Mouse (Mus musculus): ENCODE measurements at regions not wholly inside any gene's neighbourhood (a gene's known extent, or its start where the extent isn't known, plus 50 kb on each side); places are given as distances from the start of the nearest gene placed in this dataset.

GRCm38 (mm10) chr4:131408644-131409043, 429.4 kb downstream of the Ptpru start:
- peaks cover 23% of the 10 kb centered on the region for H3K27me3 ChIP-seq
- H3K27ac ChIP-seq: no peak overlapping the region
- no peak overlapping the region for H3K9ac ChIP-seq
- no peaks in the 10 kb centered on the region for H3K36me3 ChIP-seq
- ATAC-seq (ENCODE audit: insufficient number of reproducible peaks, insufficient read depth, low FRiP score, low TSS enrichment, low read depth): no peak
- 72% methylated on average over 1 of the region's 1 CpGs for WGBS
- H3K4me1 ChIP-seq: peaks cover 29% of the 10 kb centered on the region
- no peaks in the 10 kb centered on the region for H3K9me3 ChIP-seq
- no peak overlapping the region for H3K4me2 ChIP-seq
- no peak overlapping the region for H3K4me3 ChIP-seq

- no peak overlapping the region for H3K4me2 ChIP-seq
- no peak overlapping the region for H3K9ac ChIP-seq
- H3K27me3 ChIP-seq: peaks cover 24% of the 10 kb centered on the region
- ATAC-seq (ENCODE audit: insufficient number of reproducible peaks, insufficient read depth, low FRiP score, low TSS enrichment, low read depth): no peak
- no peak overlapping the region for H3K27ac ChIP-seq
- WGBS: 33% methylated on average over 3 of the region's 3 CpGs
- no peaks in the 10 kb centered on the region for H3K36me3 ChIP-seq
- peaks cover 29% of the 10 kb centered on the region for H3K4me1 ChIP-seq
- no peaks in the 10 kb centered on the region for H3K9me3 ChIP-seq
- H3K4me3 ChIP-seq: no peak overlapping the region
Observed at GRCm38 (mm10) chr4:131409805-131410204, 428.3 kb downstream of the Ptpru start.

- Histone ChIP-seq H3K4me3 (no peak overlapping the region), H3K9me3 (no peaks in the 10 kb centered on the region), H3K27ac (no peak overlapping the region), H3K4me2 (no peak overlapping the region), H3K9ac (no peak overlapping the region), H3K27me3 (peaks cover 24% of the 10 kb centered on the region), H3K36me3 (no peaks in the 10 kb centered on the region), H3K4me1 (peaks cover 11% of the 10 kb centered on the region)
- 49% methylated on average over 4 of the region's 4 CpGs for WGBS
- no peak for ATAC-seq (ENCODE audit: insufficient number of reproducible peaks, insufficient read depth, low FRiP score, low TSS enrichment, low read depth)
Observed at GRCm38 (mm10) chr4:131411936-131412335, 426.2 kb downstream of the Ptpru start.

- H3K27ac ChIP-seq: no peak overlapping the region
- H3K4me3 ChIP-seq: no peak overlapping the region
- no peak overlapping the region for H3K9ac ChIP-seq
- ATAC-seq (ENCODE audit: insufficient number of reproducible peaks, insufficient read depth, low FRiP score, low TSS enrichment, low read depth): no peak
- H3K36me3 ChIP-seq: no peaks in the 10 kb centered on the region
- H3K9me3 ChIP-seq: no peaks in the 10 kb centered on the region
- no peak overlapping the region for H3K4me2 ChIP-seq
- H3K4me1 ChIP-seq: 0 out of 2 replicates have a peak, but pooled peaks cover 2% of the 10 kb centered on the region
- peaks cover 24% of the 10 kb centered on the region for H3K27me3 ChIP-seq
- 72% methylated on average over 6 of the region's 6 CpGs for WGBS
Observed at GRCm38 (mm10) chr4:131413380-131413779, 424.7 kb downstream of the Ptpru start.

- Histone ChIP-seq H3K27ac (no peak overlapping the region), H3K4me3 (no peak overlapping the region), H3K36me3 (no peaks in the 10 kb centered on the region), H3K4me1 (0 out of 2 replicates have a peak, but pooled peaks cover 2% of the 10 kb centered on the region), H3K27me3 (peaks cover 22% of the 10 kb centered on the region), H3K4me2 (no peak overlapping the region), H3K9ac (no peak overlapping the region), H3K9me3 (no peaks in the 10 kb centered on the region)
- WGBS: 78% methylated on average over 5 of the region's 5 CpGs
- ATAC-seq (ENCODE audit: insufficient number of reproducible peaks, insufficient read depth, low FRiP score, low TSS enrichment, low read depth): no peak
Observed at GRCm38 (mm10) chr4:131415453-131415852, 422.6 kb downstream of the Ptpru start.

- no peaks in the 10 kb centered on the region for H3K36me3 ChIP-seq
- 0 out of 2 replicates have a peak, but pooled peaks cover 2% of the 10 kb centered on the region for H3K4me1 ChIP-seq
- no peak overlapping the region for H3K4me2 ChIP-seq
- H3K27ac ChIP-seq: no peak overlapping the region
- 43% methylated on average over 3 of the region's 3 CpGs for WGBS
- H3K9me3 ChIP-seq: no peaks in the 10 kb centered on the region
- H3K9ac ChIP-seq: no peak overlapping the region
- H3K27me3 ChIP-seq: peaks cover 15% of the 10 kb centered on the region; the same call in 1 of the 2 replicates
- no peak for ATAC-seq (ENCODE audit: insufficient number of reproducible peaks, insufficient read depth, low FRiP score, low TSS enrichment, low read depth)
- no peak overlapping the region for H3K4me3 ChIP-seq
Observed at GRCm38 (mm10) chr4:131416209-131416608, 421.9 kb downstream of the Ptpru start.

GRCm38 (mm10) chr4:131417159-131417748, 420.8 kb downstream of the Ptpru start:
- ATAC-seq (ENCODE audit: insufficient number of reproducible peaks, insufficient read depth, low FRiP score, low TSS enrichment, low read depth): no peak
- Histone ChIP-seq H3K36me3 (no peaks in the 10 kb centered on the region), H3K27me3 (peaks cover 5% of the 10 kb centered on the region; the same call in 1 of the 2 replicates), H3K4me2 (no peak overlapping the region), H3K27ac (no peak overlapping the region), H3K4me1 (no peaks in the 10 kb centered on the region), H3K9ac (no peak overlapping the region), H3K9me3 (no peaks in the 10 kb centered on the region), H3K4me3 (no peak overlapping the region)
- 76% methylated on average over 14 of the region's 14 CpGs for WGBS

GRCm38 (mm10) chr4:131425311-131425710, 412.8 kb downstream of the Ptpru start:
- H3K9ac ChIP-seq: no peak overlapping the region
- peaks cover 10% of the 10 kb centered on the region for H3K4me1 ChIP-seq
- no peak overlapping the region for H3K4me3 ChIP-seq
- no peak overlapping the region for H3K4me2 ChIP-seq
- WGBS: 63% methylated on average over 11 of the region's 11 CpGs
- ATAC-seq (ENCODE audit: insufficient number of reproducible peaks, insufficient read depth, low FRiP score, low TSS enrichment, low read depth): no peak
- no peaks in the 10 kb centered on the region for H3K27me3 ChIP-seq
- H3K36me3 ChIP-seq: no peaks in the 10 kb centered on the region
- no peaks in the 10 kb centered on the region for H3K9me3 ChIP-seq
- H3K27ac ChIP-seq: no peak overlapping the region

GRCm38 (mm10) chr4:131427871-131428270, 410.2 kb downstream of the Ptpru start:
- Histone ChIP-seq H3K4me2 (no peak overlapping the region), H3K27me3 (no peaks in the 10 kb centered on the region), H3K36me3 (no peaks in the 10 kb centered on the region), H3K9ac (no peak overlapping the region), H3K4me3 (no peak overlapping the region), H3K27ac (no peak overlapping the region), H3K4me1 (peaks cover 10% of the 10 kb centered on the region), H3K9me3 (no peaks in the 10 kb centered on the region)
- 92% methylated on average over 7 of the region's 7 CpGs for WGBS
- ATAC-seq (ENCODE audit: insufficient number of reproducible peaks, insufficient read depth, low FRiP score, low TSS enrichment, low read depth): no peak

- 56% methylated on average over 11 of the region's 11 CpGs for WGBS
Observed at GRCm38 (mm10) chr4:131429356-131429755, 408.7 kb downstream of the Ptpru start.

GRCm38 (mm10) chr4:131430420-131430819, 407.7 kb downstream of the Ptpru start:
- no peak overlapping the region for H3K27ac ChIP-seq
- WGBS: 86% methylated on average over 1 of the region's 1 CpGs
- no peaks in the 10 kb centered on the region for H3K9me3 ChIP-seq
- H3K36me3 ChIP-seq: no peaks in the 10 kb centered on the region
- H3K4me3 ChIP-seq: no peak overlapping the region
- H3K4me2 ChIP-seq: no peak overlapping the region
- no peak for ATAC-seq (ENCODE audit: insufficient number of reproducible peaks, insufficient read depth, low FRiP score, low TSS enrichment, low read depth)
- H3K4me1 ChIP-seq: peaks cover 19% of the 10 kb centered on the region
- no peak overlapping the region for H3K9ac ChIP-seq
- H3K27me3 ChIP-seq: 0 out of 2 replicates have a peak, but pooled peaks cover 5% of the 10 kb centered on the region

More at GRCm38 (mm10) chr4:131429356-131429755, 408.7 kb downstream of the Ptpru start:
- Histone ChIP-seq H3K9me3 (no peaks in the 10 kb centered on the region), H3K27me3 (0 out of 2 replicates have a peak, but pooled peaks cover 5% of the 10 kb centered on the region), H3K4me2 (no peak overlapping the region), H3K4me1 (peaks cover 10% of the 10 kb centered on the region), H3K4me3 (no peak overlapping the region), H3K36me3 (no peaks in the 10 kb centered on the region), H3K9ac (no peak overlapping the region), H3K27ac (no peak overlapping the region)
- no peak for ATAC-seq (ENCODE audit: insufficient number of reproducible peaks, insufficient read depth, low FRiP score, low TSS enrichment, low read depth)

GRCm38 (mm10) chr4:131431188-131431587, 406.9 kb downstream of the Ptpru start:
- H3K27ac ChIP-seq: no peak overlapping the region
- H3K27me3 ChIP-seq: 0 out of 2 replicates have a peak, but pooled peaks cover 5% of the 10 kb centered on the region
- no peak overlapping the region for H3K9ac ChIP-seq
- no peaks in the 10 kb centered on the region for H3K9me3 ChIP-seq
- peaks cover 23% of the 10 kb centered on the region for H3K4me1 ChIP-seq
- ATAC-seq (ENCODE audit: insufficient number of reproducible peaks, insufficient read depth, low FRiP score, low TSS enrichment, low read depth): no peak
- 5% methylated on average over 5 of the region's 5 CpGs for WGBS
- no peak overlapping the region for H3K4me3 ChIP-seq
- no peak overlapping the region for H3K4me2 ChIP-seq
- no peaks in the 10 kb centered on the region for H3K36me3 ChIP-seq
